Mouse (Mus musculus) lung, adult 2 months (tissue): ENCODE results near the gene Ppfia1.

Source experiments
- CTCF ChIP-seq: fragments of 200-500 bp; IDR thresholded peaks from 2 replicates; pipeline ENCODE4 v1.5.1; 2011; ENCODE audit warnings: mild to moderate bottlenecking, low read length, control low read depth; ENCODE audit not compliant: insufficient read depth
- POLR2A ChIP-seq: fragments of 200-500 bp; IDR thresholded peaks from 2 replicates; pipeline ENCODE4 v1.6.1; 2011; ENCODE audit warnings: low read depth, mild to moderate bottlenecking, control low read depth, low read length, borderline replicate concordance; ENCODE audit errors: extremely low read depth

DNA sequence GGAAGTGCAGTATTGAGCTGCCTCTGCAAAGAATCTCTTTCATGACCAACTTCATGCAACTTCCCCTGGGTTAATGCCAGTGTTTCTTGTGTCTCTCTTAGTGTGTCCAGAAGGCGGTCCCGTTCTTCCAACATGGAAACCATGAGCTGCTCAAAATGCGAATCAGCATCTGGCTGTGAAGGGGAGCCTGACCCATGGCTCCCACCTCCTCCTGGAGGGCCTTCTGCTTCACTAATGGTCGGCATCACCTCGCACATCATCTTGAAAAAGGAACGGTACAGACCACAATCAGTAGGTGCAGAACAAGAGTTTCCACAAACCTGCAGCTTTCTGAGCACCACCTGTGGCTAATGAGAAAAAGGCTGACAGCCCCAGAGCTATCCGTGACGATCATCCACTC lies 1.3 kb downstream of the Ppfia1 start:
- TF ChIP-seq POLR2A (no peak), CTCF (no peak)
